ENCODE assay signal across 12 mouse cellular contexts in genomic region chr11:5091706-5092105, GRCm38 (mm10). TPM values are rescaled to one million over a fixed set of nuclear protein-coding genes. Genes with fewer than 3 reads are reported as not detected.
A peak's percentile ranks its signal among the peaks of the same experiment; 100 is the strongest.
DNase-seq lines count a peak whose midpoint lies in the region; ATAC-seq and TF ChIP-seq lines count a peak whose summit lies in the region.
"Had no signal": no experiment of that assay in that cellular context is flagged by ENCODE, and none has a peak within 500 bp of the region (broad histone marks: within the 10 kb centered on the region; RNA-seq: fewer than 3 reads in every experiment).

No protein-coding gene starts in this region.

- 14% methylated on average over 2 of the region's 2 CpGs for WGBS in kidney, adult 2 months
- 62% methylated on average over 2 of the region's 2 CpGs for WGBS in kidney, embryonic 15.5 days

- H3K9me3 ChIP-seq in kidney, embryonic 15.5 days (replicated peaks): no peaks in the 10 kb centered on the region
- H3K9me3 ChIP-seq in MEL (replicated peaks; ENCODE audit: insufficient read depth, low read length): no peaks in the 10 kb centered on the region
- H3K9me3 ChIP-seq: hindbrain, embryonic 12.5 days; neural tube, embryonic 13.5 days had no signal

- ATAC-seq in kidney, embryonic 15.5 days (replicated peaks; ENCODE audit: low FRiP score): no peak

- H3K4me2 ChIP-seq in kidney, embryonic 15.5 days: no peak overlapping the region
- H3K4me2 ChIP-seq: hindbrain, embryonic 12.5 days; neural tube, embryonic 13.5 days had no signal

- no peak for TF ChIP-seq RAD21 in MEL (IDR thresholded peaks at IDR 0.05; ENCODE audit: low read depth, low read length)

- no peak for TF ChIP-seq EP300 in MEL (IDR thresholded peaks at IDR 0.05; ENCODE audit: low read depth in 1 of 2, low read length in 2 of 2)

- TF ChIP-seq POLR2A in kidney, adult 2 months (IDR thresholded peaks at IDR 0.05; ENCODE audit: low read depth, low read length): no peak
- TF ChIP-seq POLR2A in MEL (IDR thresholded peaks at IDR 0.05; ENCODE audit: control insufficient read depth in 1 of 2, insufficient read depth in 1 of 2, low read depth in 1 of 2, low read length in 2 of 2, poor library complexity in 1 of 2): no peak; a peak in 1 of 4 replicates

- no peak overlapping the region for H3K9ac ChIP-seq in kidney, embryonic 15.5 days
- H3K9ac ChIP-seq in MEL (ENCODE audit: control insufficient read depth, low read depth, low read length, poor library complexity, severe bottlenecking): no peak overlapping the region
- H3K9ac ChIP-seq: hindbrain, embryonic 12.5 days; neural tube, embryonic 13.5 days had no signal

- no peak overlapping the region for H3K4me3 ChIP-seq in kidney, adult 2 months (ENCODE audit: insufficient read depth, low read depth, low read length)
- no peak overlapping the region for H3K4me3 ChIP-seq in kidney, embryonic 15.5 days (replicated peaks)
- no peak overlapping the region for H3K4me3 ChIP-seq in MEL (ENCODE audit: control insufficient read depth in 1 of 2, insufficient read depth in 1 of 2, low read depth in 2 of 2, low read length in 2 of 2)
- H3K4me3 ChIP-seq: hindbrain, embryonic 12.5 days; neural tube, embryonic 13.5 days had no signal

- H3K4me1 ChIP-seq in kidney, adult 2 months (ENCODE audit: control insufficient read depth, insufficient read depth, low read length): peaks cover 19% of the 10 kb centered on the region; the same call in 1 of the 2 replicates
- H3K4me1 ChIP-seq in kidney, embryonic 15.5 days: peaks cover 33% of the 10 kb centered on the region
- peaks cover 6 to 10% of the 10 kb centered on the region in 2 experiments for H3K4me1 ChIP-seq in MEL (ENCODE audit: control insufficient read depth in 1 of 2, insufficient read depth in 2 of 2, low read length in 2 of 2)

- no peak for DNase-seq in kidney, adult 2 months
- peak; percentile 67 for DNase-seq in 416B (ENCODE audit: low read depth)
- peak; percentile 60 for DNase-seq in MEL (ENCODE audit: low read depth, low spot score)
- DNase-seq in induced T-regulatory cell, adult 2 months (ENCODE audit: low read depth): peak; percentile 39
- DNase-seq in urinary bladder, postnatal 25 days (ENCODE audit: low spot score): no peak
- DNase-seq in urinary bladder, postnatal 14 days (ENCODE audit: low spot score): no peak
- DNase-seq in c-Kit-positive CD71-positive TER-119-positive erythroid progenitor cells, embryonic 14.5 days (ENCODE audit: low spot score): no peak
- DNase-seq: gastrocnemius, postnatal 14 days; spleen, adult 18-20 months had no signal

- H3K36me3 ChIP-seq in kidney, adult 2 months (ENCODE audit: control insufficient read depth, insufficient read depth, low read length): peaks cover 10% of the 10 kb centered on the region
- peaks cover 63% of the 10 kb centered on the region for H3K36me3 ChIP-seq in kidney, embryonic 15.5 days
- H3K36me3 ChIP-seq in MEL (ENCODE audit: control insufficient read depth in 1 of 2, insufficient read depth in 2 of 2, low read length in 2 of 2): peaks cover 63 to 83% of the 10 kb centered on the region in 2 experiments

- no peak overlapping the region for H3K27ac ChIP-seq in kidney, adult 2 months (ENCODE audit: insufficient read depth, low read depth, low read length)
- no peak overlapping the region for H3K27ac ChIP-seq in kidney, embryonic 15.5 days
- H3K27ac ChIP-seq in MEL (ENCODE audit: control insufficient read depth, low read depth, low read length): no peak overlapping the region
- H3K27ac ChIP-seq: hindbrain, embryonic 12.5 days; neural tube, embryonic 13.5 days had no signal

- no peaks in the 10 kb centered on the region for H3K27me3 ChIP-seq in kidney, adult 2 months (replicated peaks; ENCODE audit: control insufficient read depth, insufficient read depth, low read length)
- H3K27me3 ChIP-seq in kidney, embryonic 15.5 days: no peaks in the 10 kb centered on the region
- no peaks in the 10 kb centered on the region for H3K27me3 ChIP-seq in MEL (ENCODE audit: control insufficient read depth in 1 of 2, insufficient read depth in 2 of 2, low read length in 2 of 2)
- H3K27me3 ChIP-seq: hindbrain, embryonic 12.5 days; neural tube, embryonic 13.5 days had no signal

- TF ChIP-seq CTCF in kidney, adult 2 months (conservative IDR thresholded peaks at IDR 0.05; ENCODE audit: insufficient read depth, insufficient read length, low read depth, low read length): peak; percentile 35; the same call in 1 of the 2 replicates
- TF ChIP-seq CTCF in MEL (IDR thresholded peaks at IDR 0.05 in 2 of 3, conservative IDR thresholded peaks at IDR 0.05 in 1 of 3; ENCODE audit: control insufficient read depth in 1 of 3, insufficient read depth in 1 of 3, low read depth in 2 of 3, low read length in 3 of 3, poor library complexity in 1 of 3, severe bottlenecking in 1 of 3): peak; percentile 25 to 48 (median 33); a peak in 5 of 6 replicates

- H3K79me2 ChIP-seq in MEL (ENCODE audit: control insufficient read depth, insufficient read depth, low read length, poor library complexity): peaks cover 68% of the 10 kb centered on the region

TF ChIP-seq in MEL, 35 proteins besides CTCF, POLR2A, EP300 and RAD21:
- TF ChIP-seq ZNF384 (IDR thresholded peaks at IDR 0.05; ENCODE audit: low read depth, low read length): no peak
- no peak for TF ChIP-seq TAL1 (IDR thresholded peaks at IDR 0.05; ENCODE audit: low read length)
- TF ChIP-seq BHLHE40 (IDR thresholded peaks at IDR 0.05; ENCODE audit: borderline replicate concordance, low read depth, low read length): no peak
- no peak for TF ChIP-seq USF2 (IDR thresholded peaks at IDR 0.05; ENCODE audit: borderline replicate concordance in 1 of 2, insufficient read depth in 1 of 2, low read depth in 1 of 2, low read length in 2 of 2)
- 0 out of 2 replicates have a peak, but pooled peaks have one; percentile 42 for TF ChIP-seq CHD1 (IDR thresholded peaks at IDR 0.05; ENCODE audit: low read depth, low read length)
- no peak for TF ChIP-seq TCF12 (IDR thresholded peaks at IDR 0.05; ENCODE audit: low read depth, low read length)
- TF ChIP-seq MYC (IDR thresholded peaks at IDR 0.05; ENCODE audit: low read depth, low read length): no peak
- 0 out of 2 replicates have a peak, but pooled peaks have one; percentile 5 for TF ChIP-seq ETS1 (IDR thresholded peaks at IDR 0.05; ENCODE audit: low read depth, low read length)
- no peak for TF ChIP-seq POLR2AphosphoS5 (IDR thresholded peaks at IDR 0.05; ENCODE audit: borderline replicate concordance, low read depth, low read length)
TF ChIP-seq in MEL: peak in this region for 2.

RNA-seq across cellular contexts. Expression of gene Rhbdd3, which starts 7.0 kb away (rescaled TPM):
- 26.4 and 35.6 TPM in 2 replicates for polyA plus RNA-seq in kidney, adult 2 months (2012; rRNA removed)
- polyA plus RNA-seq in kidney, embryonic 15.5 days (2015; fragmentation: Nextera tagmentation; extraction: Ambion mirVana): 26.4 and 31.9 TPM in 2 replicates
- total RNA-seq in MEL (2012; rRNA removed): 35.9 TPM in 2 replicates
- polyA plus RNA-seq in MEL (2012; ENCODE audit: insufficient read depth in 1 of 2, insufficient read length in 2 of 2, low read depth in 1 of 2, low replicate concordance in 2 of 2, missing spikeins in 1 of 2): 10 to 100 TPM in 1 of 2 experiments, not detected in 1; 55.7 TPM

RNA-seq across cellular contexts. Expression of gene Ewsr1, which starts 7.4 kb away (rescaled TPM):
- 204 and 218 TPM in 2 replicates for polyA plus RNA-seq in kidney, adult 2 months (2012; rRNA removed)
- 788 and 840 TPM in 2 replicates for polyA plus RNA-seq in kidney, embryonic 15.5 days (2015; fragmentation: Nextera tagmentation; extraction: Ambion mirVana)
- total RNA-seq in MEL (2012; rRNA removed): 435 and 452 TPM in 2 replicates
- 1,000 to 10,000 TPM in 1 of 2 experiments, 100 to 1,000 TPM in 1; 570 to 1,336 TPM for polyA plus RNA-seq in MEL (2012; ENCODE audit: insufficient read depth in 1 of 2, insufficient read length in 2 of 2, low read depth in 1 of 2, low replicate concordance in 2 of 2, missing spikeins in 1 of 2)

RNA-seq across cellular contexts. Expression of gene Gas2l1, which starts 26.6 kb away (rescaled TPM):
- 40.2 and 48.3 TPM in 2 replicates for polyA plus RNA-seq in kidney, adult 2 months (2012; rRNA removed)
- polyA plus RNA-seq in kidney, embryonic 15.5 days (2015; fragmentation: Nextera tagmentation; extraction: Ambion mirVana): 33.1 and 34.6 TPM in 2 replicates
- total RNA-seq in MEL (2012; rRNA removed): 41.1 and 43.9 TPM in 2 replicates
- 10 to 100 TPM in 1 of 2 experiments, not detected in 1; 89.0 TPM for polyA plus RNA-seq in MEL (2012; ENCODE audit: insufficient read depth in 1 of 2, insufficient read length in 2 of 2, low read depth in 1 of 2, low replicate concordance in 2 of 2, missing spikeins in 1 of 2)

RNA-seq across cellular contexts. Expression of gene Rasl10a, which starts 33.8 kb away (rescaled TPM):
- polyA plus RNA-seq in kidney, adult 2 months (2012; rRNA removed): 1.1 and 1.3 TPM in 2 replicates
- polyA plus RNA-seq in kidney, embryonic 15.5 days (2015; fragmentation: Nextera tagmentation; extraction: Ambion mirVana): 2.8 and 4.2 TPM in 2 replicates
- total RNA-seq in MEL (2012; rRNA removed): 0.23 TPM in 1 of 2 replicates, not detected in the other
- polyA plus RNA-seq in MEL (2012; ENCODE audit: insufficient read depth in 1 of 2, insufficient read length in 2 of 2, low read depth in 1 of 2, low replicate concordance in 2 of 2, missing spikeins in 1 of 2): 1 to 10 TPM in 1 of 2 experiments, not detected in 1; 1.3 TPM

Comparison
In these comparisons a context has a peak if more than half of its experiments do, and no peak if none do; other contexts are left out.
1. DNase-seq: peak in 416B (single experiment), MEL (single experiment) and induced T-regulatory cell, adult 2 months (single experiment); none in kidney, adult 2 months (single experiment), urinary bladder, postnatal 25 days (single experiment), urinary bladder, postnatal 14 days (single experiment) and c-Kit-positive CD71-positive TER-119-positive erythroid progenitor cells, embryonic 14.5 days (single experiment).